Mouse (Mus musculus): ENCODE data around the gene Adamtsl5.

The Adamtsl5 gene

DNA sequence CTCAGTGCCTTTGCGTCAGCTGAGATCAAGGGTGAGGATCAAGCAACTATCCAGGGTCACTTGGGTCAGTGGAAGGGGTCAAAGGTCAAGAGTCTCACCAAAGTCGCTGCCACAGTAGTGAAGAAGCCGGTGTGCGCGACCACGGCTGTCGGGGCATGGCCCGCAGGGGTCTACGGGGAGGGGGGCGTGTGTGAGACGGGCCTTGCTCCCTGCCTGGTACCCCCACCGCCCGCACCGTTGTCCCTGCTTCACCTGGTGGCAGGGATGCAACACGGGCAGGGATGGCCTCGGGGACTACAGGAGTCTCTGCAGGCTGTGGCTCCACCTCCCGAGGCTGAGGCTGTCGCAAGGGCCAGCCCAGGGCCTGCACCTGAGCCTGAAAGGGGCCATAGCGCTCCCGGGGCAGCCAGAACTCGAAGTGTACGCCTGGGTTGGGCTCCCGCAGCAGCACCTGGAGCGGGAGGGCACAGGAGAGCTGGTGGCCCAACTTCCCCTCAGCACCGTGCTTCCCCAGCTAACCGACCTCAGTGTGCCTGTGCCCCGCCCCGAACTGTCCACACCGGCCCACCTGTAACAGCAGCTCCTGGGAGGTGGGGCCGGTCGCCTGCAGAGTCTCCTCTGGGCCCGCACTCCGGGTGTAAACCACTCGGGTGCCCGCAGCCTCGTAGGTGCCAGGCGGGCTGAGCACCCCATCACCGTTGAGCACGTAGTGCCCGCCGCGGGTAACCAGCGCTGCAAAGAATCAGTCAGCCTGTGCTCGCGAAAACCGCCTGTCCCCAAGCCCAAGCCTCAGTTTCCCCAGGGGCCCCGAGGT lies 6.5 kb downstream of the Adamtsl5 start:
- no peak for DNase-seq

DNA sequence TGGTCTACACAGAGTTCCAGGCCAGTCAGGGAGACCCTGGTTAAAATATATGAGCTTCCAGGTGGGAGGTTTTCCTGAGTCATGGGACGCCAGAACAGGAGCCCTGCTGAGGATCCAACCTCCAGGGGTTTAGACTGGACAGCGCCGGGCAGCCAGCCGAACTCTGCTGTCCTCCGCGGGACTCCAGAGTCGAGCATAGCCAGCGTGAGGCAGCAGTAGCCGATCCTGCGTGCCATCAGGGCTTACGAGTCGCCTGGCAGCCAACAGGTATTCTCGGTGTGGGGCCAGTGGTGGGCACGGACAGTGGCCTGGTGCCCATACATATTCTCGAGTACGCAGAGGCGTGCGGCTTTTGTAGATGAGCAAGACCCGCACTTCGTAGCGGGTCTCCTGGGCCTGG lies 7.2 kb downstream of the Adamtsl5 start:
- DNase-seq = no peak

DNA sequence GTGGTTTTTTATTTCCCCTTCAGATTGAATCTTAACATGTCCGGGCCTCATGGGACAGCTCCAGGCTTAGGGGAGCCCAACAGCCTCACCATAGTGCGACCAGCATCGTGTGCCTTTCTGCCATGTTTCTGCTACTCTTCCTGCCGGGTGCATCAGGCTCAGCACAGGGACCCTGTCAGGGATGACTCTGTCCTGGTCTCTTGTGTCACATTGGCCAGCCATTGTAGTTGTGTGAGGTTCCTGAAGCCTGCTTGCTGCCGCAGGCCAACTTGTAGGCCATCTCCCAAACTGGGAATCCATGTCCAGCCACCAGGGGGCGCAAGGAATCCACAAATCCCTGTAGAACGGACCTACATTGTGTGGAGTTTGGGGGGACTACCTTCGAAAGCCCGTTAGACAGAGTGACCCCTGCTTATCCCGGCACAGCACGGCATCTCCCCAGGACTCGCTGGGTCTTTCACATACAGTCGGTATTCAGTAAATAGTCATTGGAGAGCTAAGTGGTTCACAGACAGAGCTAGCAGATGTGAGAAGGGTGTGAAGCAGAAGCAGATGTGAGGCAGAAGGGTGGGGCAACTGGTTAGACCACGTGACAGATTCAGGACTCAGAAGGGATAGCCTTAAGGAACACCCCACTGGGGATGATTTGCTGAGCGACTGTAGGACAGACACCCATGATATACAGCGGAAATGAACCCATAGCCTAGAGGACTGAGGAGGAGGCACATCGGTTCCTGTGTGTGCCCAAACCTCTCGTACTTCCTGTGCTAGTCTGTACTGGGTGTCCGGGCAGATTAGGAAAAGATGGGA lies 8.1 kb downstream of the Adamtsl5 start:
- peak; percentile 82 for DNase-seq

DNA sequence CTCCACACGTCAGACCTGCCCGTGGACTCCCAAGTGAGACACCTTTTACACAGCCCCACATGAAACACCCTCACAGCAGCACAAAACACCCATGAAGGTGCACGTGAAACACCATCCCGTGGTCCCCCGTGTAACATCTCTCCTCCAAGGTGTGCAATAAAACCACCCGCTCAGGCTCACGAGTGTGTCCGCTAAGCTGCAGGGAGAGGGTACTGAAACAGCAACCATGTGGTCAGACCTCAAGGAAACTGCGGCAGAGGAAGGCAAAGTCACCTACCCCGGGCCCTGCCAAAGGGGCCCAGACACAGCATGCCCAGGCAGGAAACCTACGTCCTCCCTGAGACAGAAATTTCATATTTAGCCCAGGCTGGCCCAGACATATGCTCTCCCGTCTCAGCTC lies 11.9 kb downstream of the Adamtsl5 start:
- DNase-seq = no peak

DNA sequence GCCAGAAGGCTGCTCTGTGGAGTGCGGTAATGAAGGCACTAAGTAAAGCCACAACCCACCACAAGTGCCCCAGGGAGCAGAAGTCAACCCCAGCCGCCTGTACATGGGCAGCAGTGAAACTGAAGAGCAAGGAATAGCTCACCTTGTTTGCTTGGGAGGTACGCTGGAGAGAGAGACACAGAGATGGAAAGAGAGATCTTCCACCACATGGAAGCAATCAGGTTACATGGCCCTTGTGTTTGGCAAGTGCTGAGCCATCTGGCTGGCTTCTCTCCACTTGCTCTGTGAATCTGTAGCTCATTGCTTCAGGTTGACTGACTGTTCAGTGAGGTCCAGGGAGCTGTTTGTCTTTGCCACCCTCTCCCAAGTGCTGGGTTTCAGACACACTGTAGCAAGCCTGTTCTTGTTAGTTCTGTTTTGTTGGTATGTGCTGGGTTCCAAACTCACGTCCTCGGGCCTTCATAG lies 15.7 kb downstream of the Adamtsl5 start:
- no peak for DNase-seq

DNA sequence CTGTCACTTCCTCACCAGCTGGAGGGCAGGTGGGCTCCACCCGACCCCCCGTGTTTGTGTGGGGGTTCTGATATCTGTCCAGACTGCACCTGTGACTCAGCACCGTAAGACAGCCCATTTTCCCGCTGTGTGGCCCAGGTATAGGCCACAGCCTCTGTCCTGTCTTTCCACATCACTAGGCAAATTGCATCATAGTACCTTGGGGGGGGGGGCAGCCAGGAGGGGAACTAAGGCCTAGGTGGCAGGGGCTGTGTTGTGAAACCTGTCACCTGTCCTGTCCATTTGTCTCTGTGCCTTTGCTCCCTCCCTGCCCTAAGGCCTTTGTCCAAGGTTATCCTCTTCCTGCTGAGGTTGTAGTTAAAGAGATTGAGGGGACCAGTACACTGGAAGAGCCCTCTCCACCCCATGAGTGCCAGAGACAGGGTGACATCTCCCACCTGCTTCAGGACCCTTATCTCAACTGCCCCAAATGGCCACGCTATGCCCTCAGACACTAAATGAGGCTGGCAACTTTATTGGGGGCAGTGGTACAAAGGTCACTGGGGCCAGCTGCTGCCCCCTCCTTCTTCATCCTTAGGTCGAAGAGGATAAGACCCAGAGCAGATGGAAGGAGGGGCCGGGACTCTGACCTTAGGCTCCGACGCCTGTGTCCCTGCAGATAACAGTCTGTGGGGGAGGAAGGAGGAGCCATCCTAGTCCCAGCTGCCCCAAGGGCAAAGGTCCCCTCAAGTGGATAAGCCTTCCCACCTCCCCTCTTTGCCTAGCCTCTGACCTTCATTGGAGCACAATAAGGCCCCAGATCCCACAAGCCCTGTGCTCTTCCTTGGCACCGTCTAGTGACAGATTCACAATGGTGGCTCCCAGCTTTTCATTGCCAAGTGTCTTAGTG lies 16.3 kb downstream of the Adamtsl5 start:
- DNase-seq = no peak

DNA sequence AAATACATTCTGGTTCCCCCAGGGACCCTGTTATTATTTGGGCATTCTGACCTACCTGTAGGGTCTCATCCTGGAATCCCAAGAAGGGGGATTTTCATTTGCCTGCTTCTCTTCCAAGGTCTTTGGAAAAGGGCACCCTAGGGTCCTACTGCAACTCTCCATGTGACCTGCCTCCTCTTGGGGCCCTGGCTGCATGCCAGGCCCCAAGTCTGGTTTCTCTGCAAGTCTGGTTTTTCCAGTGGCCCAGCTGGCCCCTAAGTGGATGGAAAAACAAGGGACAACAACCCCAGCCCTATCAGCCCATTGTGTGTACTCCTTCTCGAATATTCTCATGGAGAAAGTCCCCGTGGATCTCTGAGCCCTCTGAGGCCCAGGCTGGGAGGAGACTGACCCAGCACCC lies 17.3 kb downstream of the Adamtsl5 start:
- no peak for DNase-seq

DNA sequence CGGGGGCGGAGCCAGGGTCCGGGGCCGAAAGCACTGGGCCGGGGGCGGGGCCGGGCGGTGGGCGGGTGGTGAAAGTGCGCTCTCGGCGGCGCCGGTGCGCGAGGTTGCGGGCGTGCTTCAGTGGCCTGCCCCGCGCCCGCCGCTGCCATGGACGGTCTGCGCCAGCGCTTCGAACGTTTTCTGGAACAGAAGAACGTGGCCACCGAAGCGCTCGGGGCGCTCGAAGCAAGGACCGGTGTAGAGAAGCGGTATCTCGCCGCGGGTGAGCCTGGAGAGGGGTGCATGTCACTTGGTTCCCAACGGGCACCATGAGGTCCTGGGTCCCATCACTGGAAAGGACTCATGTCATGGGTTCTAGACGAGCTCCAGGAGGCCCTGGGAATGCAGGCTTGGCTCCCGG lies 18.1 kb downstream of the Adamtsl5 start:
- no peak for DNase-seq

DNA sequence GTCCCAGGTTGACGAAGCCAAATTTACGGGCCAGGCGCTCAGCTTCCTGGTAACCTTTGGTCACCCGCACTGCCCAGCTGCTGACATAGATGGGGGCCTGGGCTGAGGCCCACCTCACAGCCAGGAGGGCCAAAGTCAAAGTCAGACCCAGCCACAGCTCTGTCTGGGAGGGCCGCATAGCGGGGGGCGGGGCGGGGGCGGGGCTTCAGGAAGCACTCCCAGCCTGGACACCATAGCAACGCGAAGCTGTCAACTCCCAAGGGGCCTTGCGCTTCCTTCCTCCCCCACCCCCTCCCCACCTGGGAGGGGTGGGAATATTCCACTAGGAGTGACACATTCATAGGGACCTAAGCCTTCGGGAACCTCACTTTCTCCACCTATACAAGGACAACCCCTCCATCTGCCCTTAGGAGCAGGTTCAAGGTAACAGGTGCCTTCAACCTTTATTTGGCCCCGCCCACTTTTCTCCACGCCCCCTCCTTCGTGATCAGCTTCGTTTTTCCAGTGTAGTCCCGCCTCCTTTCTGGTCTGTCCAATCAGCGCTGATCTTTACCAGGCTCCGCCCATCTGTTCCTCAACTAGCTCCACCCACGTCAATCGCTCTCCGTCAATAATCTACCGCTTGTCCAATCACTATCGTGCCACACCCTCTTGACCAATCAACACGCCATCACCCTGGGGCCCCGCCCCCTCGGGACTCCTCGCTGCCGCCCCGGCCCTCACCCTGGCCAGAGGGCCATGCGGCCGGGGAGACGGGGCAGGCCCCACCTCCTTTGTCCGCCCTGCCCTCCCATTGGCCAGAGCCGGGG lies 18.7 kb downstream of the Adamtsl5 start, which contains the start of the genes Pcsk4 and Reep6:
Pcsk4 (minus strand) TSS at position 226 of the 809 bp plus-strand sequence.
Reep6 (plus strand) TSS at position 681 of the 809 bp plus-strand sequence.
- DNase-seq = peak; percentile 97

DNA sequence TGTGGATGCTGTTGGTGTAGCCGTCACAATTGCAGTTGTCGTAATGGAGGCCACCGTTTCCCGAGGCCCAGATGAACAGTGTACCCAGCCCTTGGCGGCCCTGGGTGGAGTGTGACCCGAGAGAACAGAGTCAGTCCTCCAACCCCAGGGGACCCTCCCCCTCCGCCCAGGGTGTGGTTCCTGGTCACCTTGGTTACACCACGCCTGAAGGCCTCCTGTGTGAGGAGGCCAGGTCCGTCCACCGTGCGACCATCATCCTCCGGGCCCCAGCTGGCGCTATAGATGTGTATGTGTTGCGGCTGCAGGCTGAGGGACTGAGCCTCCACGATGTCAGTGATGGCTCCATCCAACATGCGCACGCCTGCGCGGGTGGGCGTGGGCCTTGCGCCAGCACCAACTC lies 23.2 kb downstream of the Adamtsl5 start:
- DNase-seq = no peak

DNA sequence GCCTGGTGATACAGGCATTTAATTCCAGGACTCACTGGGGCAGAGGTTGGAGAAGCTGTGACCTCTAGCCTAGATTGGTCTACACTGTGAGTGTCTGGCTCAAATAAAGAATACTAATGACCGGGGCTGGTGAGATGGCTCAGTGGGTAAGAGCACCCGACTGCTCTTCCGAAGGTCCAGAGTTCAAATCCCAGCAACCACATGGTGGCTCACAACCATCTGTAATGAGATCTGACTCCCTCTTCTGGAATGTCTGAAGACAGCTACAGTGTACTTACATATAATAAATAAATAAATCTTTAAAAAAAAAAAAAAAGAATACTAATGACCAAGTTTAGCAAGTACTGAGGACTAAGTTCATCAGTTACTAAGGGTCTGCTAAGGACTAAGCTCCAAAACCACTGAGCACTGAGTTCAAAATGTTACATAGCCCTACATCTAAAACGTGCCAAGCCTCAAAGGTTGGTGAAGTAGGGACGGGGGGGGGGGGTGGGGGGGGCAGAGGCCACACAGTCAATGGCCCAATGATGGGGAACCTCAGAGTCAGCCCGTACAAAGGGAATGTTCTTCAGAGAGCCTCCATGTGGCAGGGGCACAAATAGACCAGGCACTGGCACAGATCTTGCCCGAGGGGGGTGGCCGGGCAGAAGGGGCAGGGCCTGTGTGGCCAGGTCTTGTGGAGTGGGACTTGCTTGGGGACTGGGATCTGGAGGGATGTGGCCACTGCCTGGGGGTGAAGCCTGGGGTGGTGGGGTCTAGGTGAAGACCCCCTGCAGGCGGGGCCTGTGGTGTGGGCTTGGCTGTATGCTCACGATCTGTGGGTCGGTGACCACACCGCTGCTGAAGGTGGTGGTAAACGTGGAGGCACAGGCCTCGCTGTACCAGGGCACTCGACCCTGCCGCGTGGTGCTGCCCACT lies 23.8 kb downstream of the Adamtsl5 start:
- no peak for DNase-seq

DNA sequence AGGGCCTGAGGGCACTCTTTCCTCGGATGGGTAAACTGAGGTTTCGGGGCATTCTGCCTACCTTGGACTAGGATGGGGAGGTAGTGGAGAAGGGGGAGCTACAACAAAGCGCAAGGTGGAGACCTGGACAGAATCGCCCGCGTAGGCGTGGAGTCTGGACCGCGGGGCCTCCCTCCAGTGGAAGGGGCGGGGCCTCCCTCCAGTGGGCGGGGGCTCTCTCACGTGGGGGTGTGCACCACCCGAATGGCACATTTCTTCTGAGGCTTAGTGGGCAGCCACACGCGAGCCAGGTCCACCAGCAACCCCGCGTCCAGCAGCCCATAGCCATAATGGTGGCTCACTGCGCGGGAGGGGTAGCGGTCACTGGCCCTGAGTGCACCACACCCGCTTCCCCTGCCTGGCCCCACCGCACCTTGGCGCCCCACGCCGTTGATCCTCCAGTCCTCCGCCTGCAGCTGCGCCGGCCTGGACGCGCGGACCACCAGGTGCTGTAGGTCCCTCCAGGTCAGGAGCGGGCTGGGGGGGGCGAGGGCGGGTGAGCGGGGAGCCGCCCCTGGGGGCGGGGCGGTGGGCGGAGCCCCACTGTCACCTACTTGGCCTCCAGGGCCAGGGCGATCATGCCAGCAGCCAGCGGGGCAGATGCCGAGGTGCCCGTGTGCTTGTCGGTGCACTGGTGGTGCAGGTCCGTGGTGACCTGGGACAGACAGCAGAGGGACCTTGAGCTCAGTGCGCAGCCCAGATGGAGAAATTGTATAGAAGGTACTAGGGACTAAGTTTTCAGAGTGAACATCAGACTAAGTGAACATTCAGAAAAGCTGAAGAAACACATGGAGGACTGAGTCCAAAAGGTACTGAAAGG lies 24.7 kb downstream of the Adamtsl5 start:
- peak; percentile 75 for DNase-seq

DNA sequence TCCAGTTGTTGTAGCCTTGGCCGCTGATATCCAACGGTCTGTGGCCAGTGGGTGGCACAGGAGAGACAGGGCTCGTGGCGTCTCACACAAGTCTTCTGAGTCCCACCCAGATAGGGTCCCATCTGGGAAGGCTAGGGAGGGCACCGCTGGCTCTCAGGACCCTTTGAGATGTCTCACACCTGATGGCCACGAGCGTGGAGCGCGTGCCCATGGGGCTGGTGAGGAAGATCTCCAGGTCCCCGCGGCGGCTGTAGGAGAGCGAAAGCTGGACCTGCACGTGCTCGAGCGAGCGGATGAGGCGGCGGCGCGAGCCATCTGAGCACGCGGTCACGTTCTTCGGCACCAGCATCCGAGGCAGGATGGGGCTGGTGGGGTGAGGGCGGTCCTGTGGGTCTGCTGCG lies 25.4 kb downstream of the Adamtsl5 start:
- no peak for DNase-seq

DNA sequence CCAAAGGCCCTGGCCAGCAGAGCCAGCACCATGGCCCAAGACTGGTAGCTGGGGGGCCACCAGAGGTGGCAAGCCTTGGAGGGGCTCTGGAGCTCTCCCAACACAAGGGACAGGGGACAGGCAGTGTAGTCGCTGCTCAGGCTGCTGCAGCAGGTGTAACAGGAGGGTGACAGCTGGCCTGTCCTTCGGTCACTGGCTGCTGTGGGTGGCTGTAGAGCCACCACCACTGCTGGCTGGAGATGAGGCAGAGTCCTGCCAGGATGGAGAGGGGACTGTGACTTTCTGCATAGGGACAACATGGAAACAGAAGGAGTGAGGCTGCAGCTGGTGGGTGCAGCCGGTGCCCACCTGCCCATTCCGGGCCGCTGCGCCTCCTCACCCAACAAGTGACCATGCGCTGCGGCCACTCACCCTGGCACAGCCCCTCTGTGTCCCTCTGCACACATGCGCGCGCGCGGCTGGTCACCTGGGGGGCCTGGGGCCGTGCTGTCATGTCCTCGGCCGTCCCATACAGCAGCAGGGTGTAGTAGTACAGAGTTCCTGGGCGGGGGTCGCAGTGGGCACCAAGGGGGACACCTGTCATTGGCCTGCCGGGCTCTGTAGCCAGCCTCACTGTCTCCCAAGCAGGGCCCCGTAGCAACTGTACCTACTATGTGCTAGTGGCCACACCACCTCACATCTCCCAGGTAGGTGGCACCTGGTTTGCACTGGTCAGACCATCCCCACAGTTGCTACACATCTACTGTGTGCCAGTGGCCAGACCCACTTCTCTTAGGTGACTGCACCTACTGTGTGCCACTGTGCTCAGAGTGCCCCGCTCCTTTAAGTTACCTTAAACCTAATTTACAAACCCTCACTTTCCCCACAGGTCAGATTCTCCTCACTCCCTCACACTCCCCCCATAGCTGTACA lies 26.3 kb downstream of the Adamtsl5 start:
- DNase-seq = no peak

DNA sequence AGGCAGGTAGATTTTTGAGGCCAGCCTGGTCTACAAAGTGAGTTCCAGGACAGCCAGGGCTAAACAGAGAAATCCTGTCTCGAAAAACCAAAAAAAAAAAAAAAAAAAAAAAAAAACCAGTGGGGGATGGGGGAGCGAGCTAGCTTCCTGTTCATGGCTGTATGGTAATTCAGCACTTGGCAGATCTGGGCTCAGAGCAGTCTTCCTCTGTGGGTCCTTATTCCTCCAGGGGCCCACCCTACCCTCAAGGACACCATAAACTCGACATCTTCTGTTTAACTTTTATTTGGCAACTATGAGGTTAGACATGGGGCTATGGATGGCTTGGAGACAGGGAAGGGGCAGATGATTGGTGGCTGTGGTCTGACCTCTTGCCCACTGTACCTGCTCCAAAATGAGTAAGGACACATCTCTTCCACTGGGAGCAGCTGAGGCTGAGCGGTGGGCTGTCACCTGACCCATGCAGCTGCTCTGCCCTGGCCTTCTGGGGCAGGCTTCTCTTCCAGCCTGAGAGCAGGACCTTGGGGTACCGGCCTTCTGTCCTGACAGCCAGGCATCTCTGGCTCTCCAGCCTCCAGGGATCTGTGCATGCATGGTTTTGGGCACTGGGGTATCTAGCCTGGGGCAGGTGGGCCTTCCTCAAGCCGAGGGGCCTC lies 27.1 kb downstream of the Adamtsl5 start:
- no peak for DNase-seq

DNA sequence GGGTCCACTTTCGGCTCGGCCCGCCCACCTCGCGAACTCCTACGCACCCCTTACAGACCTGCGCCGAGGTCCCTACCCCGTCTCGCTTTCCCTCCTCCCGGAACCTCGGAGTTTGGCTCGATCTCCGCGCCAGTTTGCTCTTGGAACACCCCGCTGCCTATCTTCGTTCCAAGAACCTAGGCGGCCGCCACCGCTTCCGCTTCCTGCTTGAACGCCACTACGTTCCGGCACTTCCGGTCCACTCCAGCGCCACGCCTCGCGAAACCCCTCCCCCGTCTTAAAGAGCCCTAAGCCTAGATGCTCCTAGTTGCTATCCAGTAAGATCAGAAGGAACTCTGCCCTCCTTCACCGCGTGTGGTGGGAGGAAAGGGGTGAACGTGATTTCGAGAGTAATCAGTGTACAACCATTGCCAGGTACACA lies 27.9 kb downstream of the Adamtsl5 start, which contains the start of gene 2310011J03Rik:
2310011J03Rik (minus strand) TSS at position 198 of the 421 bp plus-strand sequence.
- DNase-seq = peak; percentile 84

DNA sequence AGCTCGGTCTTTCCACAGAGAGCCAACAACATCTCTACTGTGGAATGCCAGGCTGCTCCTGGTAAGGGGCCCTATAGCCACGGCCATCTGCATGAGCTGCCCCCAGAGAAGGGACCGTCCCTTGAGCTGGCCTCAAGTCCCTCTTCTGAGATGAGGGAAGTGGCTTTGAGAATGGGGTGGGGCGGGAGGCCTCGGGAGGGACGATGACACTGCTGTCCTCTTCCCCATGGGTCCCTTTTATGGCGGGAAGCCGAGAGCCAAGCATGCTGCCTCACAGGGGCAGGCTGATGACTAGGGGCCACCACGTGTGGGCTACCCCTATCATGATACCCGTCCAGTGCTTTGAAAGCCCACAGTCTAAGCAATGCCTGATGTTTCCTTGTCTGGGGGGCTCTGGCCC lies 31.2 kb downstream of the Adamtsl5 start:
- no peak for DNase-seq

DNA sequence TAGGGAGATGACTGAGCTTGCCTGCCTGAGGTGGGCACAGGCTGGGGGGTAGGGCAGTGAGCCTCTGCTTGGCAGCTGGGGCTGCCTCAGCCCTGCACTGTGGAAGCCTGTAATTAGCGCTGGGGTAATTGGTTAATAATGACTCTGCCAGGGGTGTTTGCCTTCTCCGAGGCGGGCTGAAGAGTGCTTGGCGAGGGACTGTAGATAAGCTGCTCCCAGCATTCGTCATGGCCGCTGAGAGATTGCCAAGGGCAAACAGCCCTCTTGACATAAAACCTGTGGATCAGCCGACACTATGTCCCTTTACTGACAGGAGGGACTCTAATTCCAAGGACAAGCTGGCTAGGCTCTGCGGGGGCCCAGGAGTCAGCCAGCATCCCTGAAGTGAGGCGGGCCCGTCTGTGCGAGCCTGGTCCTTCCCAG lies 31.8 kb downstream of the Adamtsl5 start:
- no peak for DNase-seq
